Mouse (Mus musculus) liver, adult 2 months (tissue): ENCODE data around the gene Gm28042. TPM values are rescaled to one million over a fixed set of nuclear protein-coding genes. Genes with fewer than 3 reads are reported as not detected.

ENCODE experiments used
- DNase-seq: peaks from one replicate; pipeline ENCODE4 v3.0.0-alpha.2; 2011; ENCODE audit warnings: low read depth, low spot score; ENCODE audit errors: extremely low read depth
- H3K27ac ChIP-seq: fragments of 200-500 bp; replicated peaks from 2 replicates; pipeline ENCODE4 v1.5.1; 2012; ENCODE audit warnings: low read depth, mild to moderate bottlenecking, control low read depth, inconsistent platforms, low read length; ENCODE audit not compliant: insufficient read depth
- H3K27me3 ChIP-seq: fragments of 200-500 bp; 2 replicates; pipeline ENCODE4 v1.6.1; 2012; ENCODE audit warnings: mild to moderate bottlenecking, moderate library complexity, low read length, inconsistent platforms; ENCODE audit not compliant: control insufficient read depth, insufficient read depth
- H3K36me3 ChIP-seq: fragments of 200-500 bp; 2 replicates; pipeline ENCODE4 v1.6.1; 2012; ENCODE audit warnings: low read length, inconsistent platforms; ENCODE audit not compliant: control insufficient read depth, insufficient read depth
- H3K4me1 ChIP-seq: fragments of 200-500 bp; 2 replicates; pipeline ENCODE4 v1.6.1; 2011; ENCODE audit warnings: low read length; ENCODE audit not compliant: control insufficient read depth, insufficient read depth
- H3K4me3 ChIP-seq: fragments of 200-500 bp; 2 replicates; pipeline ENCODE4 v1.5.1; 2011; ENCODE audit warnings: low read depth, mild to moderate bottlenecking, control low read depth, low read length, moderate library complexity; ENCODE audit not compliant: insufficient read depth
- H3K79me2 ChIP-seq: fragments of 200-500 bp; 2 replicates; pipeline ENCODE4 v1.6.1; 2012; ENCODE audit warnings: inconsistent platforms, mild to moderate bottlenecking, low read length, moderate library complexity; ENCODE audit not compliant: control insufficient read depth, insufficient read depth
- H3K9ac ChIP-seq: fragments of 200-500 bp; 2 replicates; pipeline ENCODE4 v1.6.1; 2012; ENCODE audit warnings: low read depth, mild to moderate bottlenecking, control low read depth, inconsistent platforms, low read length
- CTCF ChIP-seq: fragments of 200-500 bp; IDR thresholded peaks from 2 replicates; pipeline ENCODE4 v1.5.1; 2011; ENCODE audit warnings: low read depth, low read length, control low read depth
- POLR2A ChIP-seq: fragments of 200-500 bp; IDR thresholded peaks from 2 replicates; pipeline ENCODE4 v1.6.1; 2011; ENCODE audit warnings: low read length, control low read depth; ENCODE audit not compliant: insufficient read depth; ENCODE audit errors: extremely low read depth
- WGBS: fragments of 180-500 bp; shearing (Covaris S2); methylation state at CpG from one replicate; pipeline ENCODE4 v1.1.7; 2018; 5-methylcytosine and 5-hydroxymethylcytosine counted together
- polyA plus RNA-seq: library from polyadenylated mRNA; depleted of rRNA; stranded (reverse); fragments of >200 nt; gene quantifications from 2 replicates; pipeline ENCODE4 v1.2.3, GENCODE M21; 2012
- total RNA-seq: library from RNA; depleted of rRNA; stranded (reverse); fragments of >200 nt; gene quantifications from 2 replicates; pipeline ENCODE4 v1.2.3, GENCODE M21; 2014

The Gm28042 gene
- total and polyA plus RNA-seq, 2 experiments = 0.91 to 1.5 TPM

- no peak overlapping the region for H3K9ac ChIP-seq
- no peak overlapping the region for H3K27ac ChIP-seq
- no peaks in the 10 kb centered on the region; the same call in 1 of the 2 replicates for H3K4me1 ChIP-seq
- H3K36me3 ChIP-seq = no peaks in the 10 kb centered on the region
- H3K4me3 ChIP-seq = no peak overlapping the region
- DNase-seq = no peak
- no peaks in the 10 kb centered on the region for H3K27me3 ChIP-seq
- WGBS = 97% methylated on average over 7 of the region's 7 CpGs
- no peak for TF ChIP-seq POLR2A
- no peak for TF ChIP-seq CTCF
- H3K79me2 ChIP-seq = no peaks in the 10 kb centered on the region
These were observed 20.6 kb upstream of the Gm28042 start for GRCm38 (mm10) chr2:120006696-120007095.

- Histone ChIP-seq H3K9ac (no peak overlapping the region), H3K27ac (no peak overlapping the region), H3K27me3 (no peaks in the 10 kb centered on the region), H3K36me3 (no peaks in the 10 kb centered on the region), H3K79me2 (no peaks in the 10 kb centered on the region), H3K4me1 (no peaks in the 10 kb centered on the region; the same call in 1 of the 2 replicates), H3K4me3 (no peak overlapping the region)
- 78% methylated on average over 4 of the region's 4 CpGs for WGBS
- TF ChIP-seq CTCF (no peak), POLR2A (no peak)
- no peak for DNase-seq
These were observed 19.5 kb upstream of the Gm28042 start for GRCm38 (mm10) chr2:120007680-120008210.

- peak; percentile 30 for DNase-seq
- no peak for TF ChIP-seq POLR2A
- TF ChIP-seq CTCF = no peak
- Histone ChIP-seq H3K4me1 (no peaks in the 10 kb centered on the region; the same call in 1 of the 2 replicates), H3K27ac (no peak overlapping the region), H3K27me3 (no peaks in the 10 kb centered on the region), H3K4me3 (no peak overlapping the region), H3K79me2 (no peaks in the 10 kb centered on the region), H3K9ac (no peak overlapping the region), H3K36me3 (no peaks in the 10 kb centered on the region)
- WGBS = 33% methylated on average over 4 of the region's 4 CpGs
These were observed 18.6 kb upstream of the Gm28042 start for GRCm38 (mm10) chr2:120008672-120009071.

- no peaks in the 10 kb centered on the region for H3K79me2 ChIP-seq
- no peak overlapping the region for H3K9ac ChIP-seq
- no peaks in the 10 kb centered on the region for H3K27me3 ChIP-seq
- no peak overlapping the region for H3K4me3 ChIP-seq
- peaks cover 6% of the 10 kb centered on the region; the same call in 1 of the 2 replicates for H3K36me3 ChIP-seq
- TF ChIP-seq CTCF (peak; percentile 60; the same call in 1 of the 2 replicates), POLR2A (no peak)
- no peak overlapping the region for H3K27ac ChIP-seq
- DNase-seq = peak; percentile 47
- no peaks in the 10 kb centered on the region; the same call in 1 of the 2 replicates for H3K4me1 ChIP-seq
- 83% methylated on average over 8 of the region's 8 CpGs for WGBS
These were observed 15.7 kb upstream of the Gm28042 start for GRCm38 (mm10) chr2:120011462-120012200.

- Histone ChIP-seq H3K27me3 (no peaks in the 10 kb centered on the region), H3K27ac (no peak overlapping the region), H3K9ac (no peak overlapping the region), H3K4me1 (no peaks in the 10 kb centered on the region; the same call in 1 of the 2 replicates), H3K36me3 (peaks cover 7% of the 10 kb centered on the region; the same call in 1 of the 2 replicates), H3K4me3 (no peak overlapping the region), H3K79me2 (no peaks in the 10 kb centered on the region)
- TF ChIP-seq CTCF (no peak), POLR2A (no peak)
- WGBS = 94% methylated on average over 13 of the region's 13 CpGs
- DNase-seq = no peak
These were observed 14.4 kb upstream of the Gm28042 start for GRCm38 (mm10) chr2:120012924-120013323.
